Mouse (Mus musculus) stomach, embryonic 15.5 days (tissue): ENCODE measurements around the gene Rbbp7. TPM values are rescaled to one million over a fixed set of nuclear protein-coding genes. Genes with fewer than 3 reads are reported as not detected.

Experiments used
- ATAC-seq: fragments of 200-750 bp; cut with Nextera tagmentation; 2 replicates; pipeline ENCODE4 v1.8.0; 2017; ENCODE audit warnings: low read depth, moderate number of reproducible peaks, moderate TSS enrichment; ENCODE audit not compliant: insufficient read depth, low FRiP score
- H3K27ac ChIP-seq: fragments of 300-500 bp; sonication (generic); 2 replicates; pipeline ENCODE4 v1.5.1; 2015; ENCODE audit warnings: mild to moderate bottlenecking, inconsistent platforms
- H3K27me3 ChIP-seq: fragments of 300-500 bp; sonication (generic); replicated peaks from 2 replicates; pipeline ENCODE4 v1.6.1; 2015; ENCODE audit warnings: inconsistent platforms
- H3K36me3 ChIP-seq: fragments of 300-500 bp; sonication (generic); 2 replicates; pipeline ENCODE4 v1.6.1; 2015; ENCODE audit warnings: inconsistent platforms
- H3K4me1 ChIP-seq: fragments of 300-500 bp; sonication (generic); 2 replicates; pipeline ENCODE4 v1.6.1; 2015; ENCODE audit warnings: inconsistent platforms
- H3K4me2 ChIP-seq: fragments of 300-500 bp; sonication (generic); 2 replicates; pipeline ENCODE4 v1.6.1; 2015; ENCODE audit warnings: mild to moderate bottlenecking, inconsistent platforms
- H3K4me3 ChIP-seq: fragments of 300-500 bp; sonication (generic); replicated peaks from 2 replicates; pipeline ENCODE4 v1.5.1; 2015; ENCODE audit warnings: inconsistent platforms
- H3K9ac ChIP-seq: fragments of 300-500 bp; sonication (generic); 2 replicates; pipeline ENCODE4 v1.6.1; 2015; ENCODE audit warnings: inconsistent platforms
- H3K9me3 ChIP-seq: fragments of 300-500 bp; sonication (generic); 2 replicates; pipeline ENCODE4 v1.6.1; 2016; ENCODE audit warnings: inconsistent platforms
- WGBS: fragments of 180-500 bp; shearing (Covaris S2); methylation state at CpG from one replicate; pipeline ENCODE4 v1.1.7; 2015; 5-methylcytosine and 5-hydroxymethylcytosine counted together
- polyA plus RNA-seq: library from polyadenylated mRNA; unstranded; fragments of >200 nt; fragmentation: Nextera tagmentation; extraction: Ambion mirVana; gene quantifications from 2 replicates; pipeline ENCODE4 v1.2.1, GENCODE M21; 2015

Gene Rbbp7
- 591 and 639 TPM in 2 replicates for polyA plus RNA-seq

- H3K4me2 ChIP-seq: peak within 1 kb of the TSS; percentile 46
- 15% methylated on average over 86 of the region's 100 CpGs for WGBS
- peak within 1 kb of the TSS; percentile 80 for H3K9ac ChIP-seq
- no peaks in the 10 kb centered on the region for H3K9me3 ChIP-seq
- H3K27me3 ChIP-seq: no peaks in the 10 kb centered on the region
- peak; percentile 96 for ATAC-seq
- H3K4me1 ChIP-seq: no peaks in the 10 kb centered on the region
- H3K36me3 ChIP-seq: no peaks in the 10 kb centered on the region
- peak within 1 kb of the TSS; percentile 64 for H3K4me3 ChIP-seq
- H3K27ac ChIP-seq: peak within 1 kb of the TSS; percentile 98
Measured at GRCm38 (mm10) chrX:162760115-162760942, at the start of gene Rbbp7. TSS of gene Rbbp7 (plus strand) at chrX:162760402.

GRCm38 (mm10) chrX:162717837-162718236, 42.4 kb upstream of the Rbbp7 start:
- Histone ChIP-seq H3K27ac (no peak overlapping the region), H3K9me3 (no peaks in the 10 kb centered on the region), H3K36me3 (no peaks in the 10 kb centered on the region), H3K4me3 (no peak overlapping the region), H3K4me1 (no peaks in the 10 kb centered on the region), H3K27me3 (no peaks in the 10 kb centered on the region), H3K9ac (no peak overlapping the region), H3K4me2 (no peak overlapping the region)
- 36% methylated on average over 5 of the region's 5 CpGs for WGBS
- ATAC-seq: no peak

GRCm38 (mm10) chrX:162719615-162720014, 40.6 kb upstream of the Rbbp7 start:
- Histone ChIP-seq H3K36me3 (no peaks in the 10 kb centered on the region), H3K4me3 (no peak overlapping the region), H3K4me1 (no peaks in the 10 kb centered on the region), H3K27ac (no peak overlapping the region), H3K9me3 (no peaks in the 10 kb centered on the region), H3K4me2 (no peak overlapping the region), H3K27me3 (no peaks in the 10 kb centered on the region), H3K9ac (no peak overlapping the region)
- no peak for ATAC-seq
- 39% methylated on average over 2 of the region's 2 CpGs for WGBS

- H3K27ac ChIP-seq: no peak overlapping the region
Measured at GRCm38 (mm10) chrX:162727367-162727777, 32.8 kb upstream of the Rbbp7 start.

GRCm38 (mm10) chrX:162727795-162728194, 32.4 kb upstream of the Rbbp7 start:
- no peak for ATAC-seq
- Histone ChIP-seq H3K4me2 (no peak overlapping the region), H3K27me3 (no peaks in the 10 kb centered on the region), H3K4me1 (no peaks in the 10 kb centered on the region), H3K9ac (no peak overlapping the region), H3K4me3 (no peak overlapping the region), H3K9me3 (no peaks in the 10 kb centered on the region), H3K36me3 (no peaks in the 10 kb centered on the region), H3K27ac (no peak overlapping the region)
- WGBS: 52% methylated on average over 9 of the region's 9 CpGs

More at GRCm38 (mm10) chrX:162727367-162727777, 32.8 kb upstream of the Rbbp7 start:
- Histone ChIP-seq H3K9ac (no peak overlapping the region), H3K4me3 (no peak overlapping the region), H3K27me3 (no peaks in the 10 kb centered on the region), H3K9me3 (no peaks in the 10 kb centered on the region), H3K4me2 (no peak overlapping the region), H3K4me1 (no peaks in the 10 kb centered on the region), H3K36me3 (no peaks in the 10 kb centered on the region)
- 30% methylated on average over 13 of the region's 13 CpGs for WGBS
- no peak; the same call in 1 of the 2 replicates for ATAC-seq

- Histone ChIP-seq H3K4me2 (no peak overlapping the region), H3K36me3 (no peaks in the 10 kb centered on the region), H3K27me3 (no peaks in the 10 kb centered on the region), H3K9me3 (no peaks in the 10 kb centered on the region), H3K4me1 (no peaks in the 10 kb centered on the region), H3K4me3 (no peak overlapping the region), H3K27ac (no peak overlapping the region), H3K9ac (no peak overlapping the region)
- 41% methylated on average over 7 of the region's 7 CpGs for WGBS
- no peak; the same call in 1 of the 2 replicates for ATAC-seq
Measured at GRCm38 (mm10) chrX:162728228-162728627, 32.0 kb upstream of the Rbbp7 start.

DNA sequence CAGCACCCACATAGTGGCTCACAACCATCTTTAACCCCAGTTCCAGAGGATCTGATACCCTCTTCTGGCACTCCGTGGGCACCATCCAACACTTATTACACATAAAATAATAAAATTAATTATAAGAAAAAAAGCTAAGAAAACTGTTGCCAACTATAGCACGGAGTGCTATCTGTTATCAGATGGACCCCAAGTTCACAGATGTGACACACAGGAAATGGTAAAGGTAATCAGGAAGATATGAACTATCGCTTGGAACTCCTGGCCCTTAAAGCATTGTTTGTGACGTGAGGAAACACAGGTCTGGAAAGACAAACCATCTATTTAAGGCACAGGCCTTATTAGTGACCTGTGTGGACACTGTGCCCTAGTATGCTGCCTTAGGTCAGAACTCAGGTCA, 30.2 kb upstream of the Rbbp7 start:
- no peak overlapping the region for H3K27ac ChIP-seq
- no peak for ATAC-seq
- no peak overlapping the region for H3K9ac ChIP-seq
- no peak overlapping the region for H3K4me2 ChIP-seq
- H3K9me3 ChIP-seq: no peaks in the 10 kb centered on the region
- H3K36me3 ChIP-seq: no peaks in the 10 kb centered on the region
- no peak overlapping the region for H3K4me3 ChIP-seq
- 80% methylated on average over 4 of the region's 4 CpGs for WGBS
- no peaks in the 10 kb centered on the region for H3K4me1 ChIP-seq
- H3K27me3 ChIP-seq: no peaks in the 10 kb centered on the region

- Histone ChIP-seq H3K9ac (no peak overlapping the region), H3K9me3 (no peaks in the 10 kb centered on the region), H3K4me2 (peak overlapping the region; percentile 60), H3K4me3 (peak overlapping the region; percentile 39), H3K36me3 (no peaks in the 10 kb centered on the region), H3K4me1 (no peaks in the 10 kb centered on the region), H3K27me3 (no peaks in the 10 kb centered on the region), H3K27ac (peak overlapping the region; percentile 88)
- 26% methylated on average over 25 of the region's 25 CpGs for WGBS
- ATAC-seq: peak; percentile 88
Measured at GRCm38 (mm10) chrX:162734997-162735929, 24.9 kb upstream of the Rbbp7 start.

- no peaks in the 10 kb centered on the region for H3K9me3 ChIP-seq
- H3K4me2 ChIP-seq: peak overlapping the region; percentile 60
- no peaks in the 10 kb centered on the region for H3K27me3 ChIP-seq
- ATAC-seq: peak; percentile 89
- peak overlapping the region; percentile 39 for H3K4me3 ChIP-seq
- 20% methylated on average over 9 of the region's 9 CpGs for WGBS
- H3K36me3 ChIP-seq: no peaks in the 10 kb centered on the region
- H3K9ac ChIP-seq: no peak overlapping the region
- H3K27ac ChIP-seq: peak overlapping the region; percentile 88
- H3K4me1 ChIP-seq: no peaks in the 10 kb centered on the region
Measured at GRCm38 (mm10) chrX:162736140-162736659, 24.0 kb upstream of the Rbbp7 start.

DNA sequence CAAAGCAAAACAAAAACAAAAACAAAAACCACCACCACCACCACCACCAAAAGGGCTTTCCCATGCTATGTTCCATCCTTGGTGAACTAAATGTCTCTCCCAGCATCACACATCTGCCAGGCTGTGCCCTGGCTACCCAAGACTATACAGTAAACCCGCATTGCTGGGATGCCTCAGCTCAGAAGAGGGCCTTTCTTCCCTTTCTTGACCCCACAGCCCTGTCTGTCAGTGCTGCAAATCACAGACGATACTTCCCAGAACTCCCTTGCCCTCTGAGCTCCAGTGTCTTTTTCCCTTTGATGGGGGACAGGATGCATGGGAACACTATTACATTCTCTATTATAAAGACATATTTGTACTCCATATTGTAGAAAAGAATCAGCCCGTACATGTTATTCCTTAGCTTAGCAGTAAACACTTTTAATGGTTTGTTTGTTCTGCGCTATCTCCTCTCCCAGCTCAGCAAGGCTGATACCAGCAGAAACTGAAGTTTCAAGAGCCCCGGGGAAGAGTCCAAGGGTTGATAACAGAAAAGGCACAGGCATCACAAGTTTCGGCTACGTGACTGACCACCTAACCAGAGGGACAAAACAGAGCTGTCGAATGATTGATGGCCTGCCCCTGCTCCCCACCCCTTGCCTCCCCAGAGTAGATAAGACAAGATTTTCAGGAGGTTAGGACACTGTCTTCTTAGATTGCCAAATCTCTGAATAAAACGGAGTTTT, 11.3 kb upstream of the Rbbp7 start:
- ATAC-seq: peak; percentile 58; the same call in 1 of the 2 replicates
- Histone ChIP-seq H3K27ac (no peak overlapping the region; the same call in 1 of the 2 replicates), H3K27me3 (no peaks in the 10 kb centered on the region), H3K4me3 (no peak overlapping the region), H3K4me1 (no peaks in the 10 kb centered on the region), H3K36me3 (no peaks in the 10 kb centered on the region), H3K9ac (no peak overlapping the region), H3K4me2 (no peak overlapping the region), H3K9me3 (no peaks in the 10 kb centered on the region)
- 47% methylated on average over 9 of the region's 9 CpGs for WGBS

- H3K4me3 ChIP-seq: no peak overlapping the region
- 92% methylated on average over 2 of the region's 2 CpGs for WGBS
- no peak overlapping the region for H3K4me2 ChIP-seq
- H3K9me3 ChIP-seq: no peaks in the 10 kb centered on the region
- no peaks in the 10 kb centered on the region for H3K36me3 ChIP-seq
- ATAC-seq: no peak
- H3K9ac ChIP-seq: no peak overlapping the region
- H3K27ac ChIP-seq: no peak overlapping the region
- H3K4me1 ChIP-seq: no peaks in the 10 kb centered on the region
- H3K27me3 ChIP-seq: no peaks in the 10 kb centered on the region
Measured at GRCm38 (mm10) chrX:162752418-162752817, 7.8 kb upstream of the Rbbp7 start.
